Comparison of ENCODE assay signal across 8 mouse cellular contexts in genomic region chr14:60015891-60016290, GRCm38 (mm10).
DNase-seq lines count a peak whose midpoint lies in the region; ATAC-seq and TF ChIP-seq lines count a peak whose summit lies in the region.

No protein-coding gene starts in this region.

- H3K4me1 ChIP-seq in kidney, embryonic 16.5 days (ENCODE audit: insufficient read depth, low read length), result no peaks in the 10 kb centered on the region
- H3K4me1 ChIP-seq in limb, embryonic 15.5 days, result no peaks in the 10 kb centered on the region
- H3K4me1 ChIP-seq in stomach, postnatal 0 days (replicated peaks; ENCODE audit: control insufficient read depth, insufficient read depth), result no peaks in the 10 kb centered on the region

- H3K9me3 ChIP-seq in kidney, embryonic 16.5 days (ENCODE audit: low read length), result no peaks in the 10 kb centered on the region
- H3K9me3 ChIP-seq in limb, embryonic 15.5 days, result no peaks in the 10 kb centered on the region
- H3K9me3 ChIP-seq in stomach, postnatal 0 days (ENCODE audit: control insufficient read depth, low read length), result no peaks in the 10 kb centered on the region

- no peak overlapping the region for H3K4me2 ChIP-seq in kidney, embryonic 16.5 days (replicated peaks; ENCODE audit: low read depth, low read length)
- H3K4me2 ChIP-seq in limb, embryonic 15.5 days, result no peak overlapping the region
- H3K4me2 ChIP-seq in stomach, postnatal 0 days (replicated peaks; ENCODE audit: low read depth), result no peak overlapping the region

- no peak overlapping the region for H3K9ac ChIP-seq in kidney, embryonic 16.5 days (replicated peaks; ENCODE audit: low read length)
- H3K9ac ChIP-seq in limb, embryonic 15.5 days, result no peak overlapping the region
- H3K9ac ChIP-seq in stomach, postnatal 0 days (ENCODE audit: low read length), result no peak overlapping the region

- no peak overlapping the region for H3K4me3 ChIP-seq in kidney, embryonic 16.5 days (ENCODE audit: low read length)
- H3K4me3 ChIP-seq in limb, embryonic 15.5 days, result no peak overlapping the region
- no peak overlapping the region for H3K4me3 ChIP-seq in stomach, postnatal 0 days (ENCODE audit: low read depth, low read length)

- TF ChIP-seq CTCF in stomach, postnatal 0 days (IDR thresholded peaks at IDR 0.05; ENCODE audit: low read depth), result peak; percentile 97

- H3K27ac ChIP-seq in kidney, embryonic 16.5 days (ENCODE audit: low read length), result no peak overlapping the region
- H3K27ac ChIP-seq in limb, embryonic 15.5 days, result no peak overlapping the region
- no peak overlapping the region for H3K27ac ChIP-seq in stomach, postnatal 0 days (replicated peaks)

- H3K27me3 ChIP-seq in kidney, embryonic 16.5 days (ENCODE audit: insufficient read depth, low read length), result no peaks in the 10 kb centered on the region
- peaks cover 17% of the 10 kb centered on the region; the same call in 1 of the 2 replicates for H3K27me3 ChIP-seq in limb, embryonic 15.5 days
- H3K27me3 ChIP-seq in stomach, postnatal 0 days (ENCODE audit: control insufficient read depth, insufficient read depth, low read length), result no peaks in the 10 kb centered on the region

- no peaks in the 10 kb centered on the region for H3K36me3 ChIP-seq in kidney, embryonic 16.5 days (ENCODE audit: insufficient read depth, low read length)
- no peaks in the 10 kb centered on the region for H3K36me3 ChIP-seq in limb, embryonic 15.5 days
- H3K36me3 ChIP-seq in stomach, postnatal 0 days (ENCODE audit: control insufficient read depth, insufficient read depth, low read length), result no peaks in the 10 kb centered on the region

- ATAC-seq in granulocyte monocyte progenitor cell, adult 5-6 weeks (replicated peaks; ENCODE audit: poor library complexity, severe bottlenecking), result peak; percentile 86
- ATAC-seq in kidney, embryonic 16.5 days (ENCODE audit: low FRiP score, low TSS enrichment), result peak; percentile 83
- peak; percentile 65; the same call in 1 of the 2 replicates for ATAC-seq in limb, embryonic 15.5 days (ENCODE audit: insufficient number of reproducible peaks, low FRiP score, low TSS enrichment, low read depth)
- no peak for ATAC-seq in stomach, postnatal 0 days (ENCODE audit: low FRiP score, low TSS enrichment)

- 29% methylated on average over 4 of the region's 4 CpGs for WGBS in kidney, embryonic 16.5 days
- WGBS in limb, embryonic 15.5 days, result 29% methylated on average over 4 of the region's 4 CpGs
- 29% methylated on average over 4 of the region's 4 CpGs for WGBS in stomach, postnatal 0 days

- peak; percentile 75 for DNase-seq in 3T3-L1 (ENCODE audit: low read depth, low spot score)
- peak; percentile 47 for DNase-seq in adrenal gland, adult 8-10 months
- DNase-seq in embryo, embryonic 11.5 days (ENCODE audit: low read depth, low spot score), result peak; percentile 78
- peak; percentile 87 for DNase-seq in neural tube, embryonic 10.5 days (ENCODE audit: extremely low spot score, low spot score)
- DNase-seq in stomach, postnatal 0 days (ENCODE audit: low spot score), result peak; percentile 89

- TF ChIP-seq EP300 in stomach, postnatal 0 days (optimal IDR thresholded peaks at IDR 0.05), result no peak
